27 mouse cellular contexts compared by ENCODE assay signal in the genomic region with DNA sequence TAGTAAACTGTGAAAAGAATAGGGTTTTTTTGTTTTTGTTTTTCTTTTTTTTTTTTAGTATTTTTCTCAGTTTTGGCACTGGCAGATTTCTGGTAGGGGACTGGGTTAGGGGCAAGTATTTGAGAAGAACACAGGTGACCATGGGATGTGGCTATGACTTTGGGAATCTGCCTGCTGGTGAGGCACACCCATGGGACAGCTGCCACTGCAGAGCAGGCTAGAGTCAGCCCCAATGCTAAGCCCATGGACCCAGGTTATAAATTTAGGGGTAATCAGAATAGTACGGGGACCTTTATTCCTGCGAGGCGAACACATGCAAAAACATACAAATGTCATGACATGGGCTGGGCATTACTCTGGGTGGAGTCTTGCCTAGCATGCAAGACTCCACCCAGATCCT. TPM values are rescaled to one million over a fixed set of nuclear protein-coding genes. Genes with fewer than 3 reads are reported as not detected.
DNase-seq lines count a peak whose midpoint lies in the region; ATAC-seq and TF ChIP-seq lines count a peak whose summit lies in the region.
"Had no signal": no experiment of that assay in that cellular context is flagged by ENCODE, and none has a peak within 500 bp of the region (broad histone marks: within the 10 kb centered on the region; RNA-seq: fewer than 3 reads in every experiment).

No protein-coding gene starts in this region.

- no peak for TF ChIP-seq EP300 in stomach, postnatal 0 days (optimal IDR thresholded peaks at IDR 0.05)

- WGBS in heart, embryonic 10.5 days, result 93% methylated on average over 3 of the region's 3 CpGs
- WGBS in kidney, postnatal 0 days, result 75% methylated on average over 3 of the region's 3 CpGs
- 93% methylated on average over 3 of the region's 3 CpGs for WGBS in stomach, embryonic 15.5 days
- WGBS in stomach, postnatal 0 days, result 80% methylated on average over 3 of the region's 3 CpGs
- WGBS in cerebellum, adult 2 months, result 97% methylated on average over 3 of the region's 3 CpGs

- no peaks in the 10 kb centered on the region for H3K9me3 ChIP-seq in heart, embryonic 10.5 days
- no peaks in the 10 kb centered on the region for H3K9me3 ChIP-seq in kidney, postnatal 0 days (replicated peaks; ENCODE audit: low read length)
- no peaks in the 10 kb centered on the region for H3K9me3 ChIP-seq in stomach, embryonic 15.5 days
- H3K9me3 ChIP-seq in stomach, postnatal 0 days (ENCODE audit: control insufficient read depth, low read length), result no peaks in the 10 kb centered on the region
- H3K9me3 ChIP-seq: embryonic facial prominence, embryonic 12.5 days; forebrain, embryonic 10.5 days; forebrain, embryonic 12.5 days; G1E had no signal

- H3K9ac ChIP-seq in kidney, postnatal 0 days (ENCODE audit: low read depth, low read length), result no peak overlapping the region
- no peak overlapping the region for H3K9ac ChIP-seq in stomach, embryonic 15.5 days
- no peak overlapping the region for H3K9ac ChIP-seq in stomach, postnatal 0 days (ENCODE audit: low read length)
- H3K9ac ChIP-seq: embryonic facial prominence, embryonic 12.5 days; forebrain, embryonic 12.5 days had no signal

- no peak overlapping the region for H3K4me3 ChIP-seq in heart, embryonic 10.5 days
- H3K4me3 ChIP-seq in kidney, postnatal 0 days (replicated peaks; ENCODE audit: low read depth, low read length), result no peak overlapping the region
- H3K4me3 ChIP-seq in stomach, embryonic 15.5 days (replicated peaks), result no peak overlapping the region
- no peak overlapping the region for H3K4me3 ChIP-seq in stomach, postnatal 0 days (ENCODE audit: low read depth, low read length)
- no peak overlapping the region for H3K4me3 ChIP-seq in cerebellum, adult 2 months (replicated peaks; ENCODE audit: insufficient read depth, low read depth, low read length)
- H3K4me3 ChIP-seq: embryonic facial prominence, embryonic 12.5 days; erythroblast, embryonic 14.5 days; forebrain, embryonic 10.5 days; forebrain, embryonic 12.5 days had no signal

- no peak for TF ChIP-seq POLR2A in cerebellum, adult 2 months (IDR thresholded peaks at IDR 0.05; ENCODE audit: borderline replicate concordance, insufficient read depth, low read length)

- ATAC-seq in kidney, postnatal 0 days (replicated peaks; ENCODE audit: low FRiP score, low read depth), result no peak
- ATAC-seq in stomach, embryonic 15.5 days (ENCODE audit: insufficient read depth, low FRiP score, low read depth), result no peak
- no peak for ATAC-seq in stomach, postnatal 0 days (ENCODE audit: low FRiP score, low TSS enrichment)
- ATAC-seq: activated CD4-positive, CD25-positive, alpha-beta regulatory T cell, adult 4 months; CD4-positive, CD25-positive, alpha-beta regulatory T cell, adult 4 months; forebrain, embryonic 14.5 days; forebrain, embryonic 16.5 days; Patski had no signal

- TF ChIP-seq CTCF in kidney, postnatal 0 days (IDR thresholded peaks at IDR 0.05; ENCODE audit: low read depth), result no peak
- TF ChIP-seq CTCF in stomach, postnatal 0 days (IDR thresholded peaks at IDR 0.05; ENCODE audit: low read depth), result no peak
- no peak for TF ChIP-seq CTCF in cerebellum, adult 2 months (IDR thresholded peaks at IDR 0.05; ENCODE audit: borderline replicate concordance, insufficient read depth, low read depth, low read length)

- H3K4me2 ChIP-seq in kidney, postnatal 0 days (ENCODE audit: low read length), result no peak overlapping the region
- H3K4me2 ChIP-seq in stomach, embryonic 15.5 days, result no peak overlapping the region
- no peak overlapping the region for H3K4me2 ChIP-seq in stomach, postnatal 0 days (replicated peaks; ENCODE audit: low read depth)
- H3K4me2 ChIP-seq: embryonic facial prominence, embryonic 12.5 days; forebrain, embryonic 12.5 days had no signal

- peaks cover 15% of the 10 kb centered on the region for H3K4me1 ChIP-seq in heart, embryonic 10.5 days
- H3K4me1 ChIP-seq in kidney, postnatal 0 days (replicated peaks; ENCODE audit: insufficient read depth, low read length), result peaks cover 9% of the 10 kb centered on the region
- H3K4me1 ChIP-seq in stomach, embryonic 15.5 days, result peaks cover 18% of the 10 kb centered on the region; the same call in 1 of the 2 replicates
- H3K4me1 ChIP-seq in stomach, postnatal 0 days (replicated peaks; ENCODE audit: control insufficient read depth, insufficient read depth), result no peaks in the 10 kb centered on the region
- H3K4me1 ChIP-seq in cerebellum, adult 2 months (ENCODE audit: control insufficient read depth, insufficient read depth, low read length), result no peaks in the 10 kb centered on the region

- DNase-seq in heart, adult 11 months, result peak; percentile 75
- no peak for DNase-seq in heart, embryonic 10.5 days (ENCODE audit: low spot score)
- no peak for DNase-seq in kidney, postnatal 0 days (ENCODE audit: low spot score)
- no peak for DNase-seq in kidney, adult 11 months
- DNase-seq in stomach, postnatal 0 days (ENCODE audit: low spot score), result no peak
- DNase-seq in cerebellum, adult 2 months, result no peak
- DNase-seq: adrenal gland, adult 8-10 months; adrenal gland, postnatal 36 days; B cell, adult 2 months; cerebellum, adult 11-12 months; cerebellum, adult 8-10 months; cerebellum, adult 9-11 months; cerebellum, postnatal 14 days; cerebellum, postnatal 36 days; embryo, embryonic 11 days had no signal

- no peaks in the 10 kb centered on the region for H3K27me3 ChIP-seq in heart, embryonic 10.5 days (ENCODE audit: insufficient read depth, poor library complexity, severe bottlenecking)
- no peaks in the 10 kb centered on the region for H3K27me3 ChIP-seq in kidney, postnatal 0 days (ENCODE audit: insufficient read depth, low read length)
- H3K27me3 ChIP-seq in stomach, embryonic 15.5 days (replicated peaks), result no peaks in the 10 kb centered on the region
- H3K27me3 ChIP-seq in stomach, postnatal 0 days (ENCODE audit: control insufficient read depth, insufficient read depth, low read length), result no peaks in the 10 kb centered on the region
- H3K27me3 ChIP-seq in cerebellum, adult 2 months (ENCODE audit: control insufficient read depth, insufficient read depth, low read length), result no peaks in the 10 kb centered on the region
- H3K27me3 ChIP-seq: CH12.LX; embryonic facial prominence, embryonic 12.5 days; forebrain, embryonic 12.5 days; Patski had no signal

- H3K27ac ChIP-seq in heart, embryonic 10.5 days, result no peak overlapping the region
- 0 out of 2 replicates have a peak overlapping the region, but pooled peaks have one; percentile 36 for H3K27ac ChIP-seq in kidney, postnatal 0 days
- peak overlapping the region; percentile 45; the same call in 1 of the 2 replicates for H3K27ac ChIP-seq in stomach, embryonic 15.5 days
- H3K27ac ChIP-seq in stomach, postnatal 0 days (replicated peaks), result peak overlapping the region; percentile 82
- H3K27ac ChIP-seq in cerebellum, adult 2 months (ENCODE audit: insufficient read depth, low read length), result no peak overlapping the region
- H3K27ac ChIP-seq: embryonic facial prominence, embryonic 12.5 days; forebrain, embryonic 10.5 days; forebrain, embryonic 12.5 days had no signal

- H3K36me3 ChIP-seq in heart, embryonic 10.5 days, result no peaks in the 10 kb centered on the region
- H3K36me3 ChIP-seq in kidney, postnatal 0 days (ENCODE audit: insufficient read depth, low read length), result no peaks in the 10 kb centered on the region
- 0 out of 2 replicates have a peak, but pooled peaks cover 2% of the 10 kb centered on the region for H3K36me3 ChIP-seq in stomach, embryonic 15.5 days
- no peaks in the 10 kb centered on the region for H3K36me3 ChIP-seq in stomach, postnatal 0 days (ENCODE audit: control insufficient read depth, insufficient read depth, low read length)
- H3K36me3 ChIP-seq: embryonic facial prominence, embryonic 12.5 days; forebrain, embryonic 10.5 days; forebrain, embryonic 12.5 days; G1E had no signal

RNA-seq across cellular contexts. Expression of a gene that starts 47.7 kb away (rescaled TPM):
- polyA plus RNA-seq in heart, embryonic 10.5 days (2016; fragmentation: Nextera tagmentation; extraction: Ambion mirVana), result 0.86 and 0.92 TPM in 2 replicates
- 2.1 and 2.7 TPM in 2 replicates for polyA plus RNA-seq in kidney, postnatal 0 days (2015; fragmentation: Nextera tagmentation; extraction: Ambion mirVana)
- polyA plus RNA-seq in stomach, embryonic 15.5 days (2015; fragmentation: Nextera tagmentation; extraction: Ambion mirVana), result 6.7 and 11.2 TPM in 2 replicates
- polyA plus RNA-seq in stomach, postnatal 0 days (2015; fragmentation: Nextera tagmentation; extraction: Ambion mirVana), result 40.8 and 41.3 TPM in 2 replicates
- polyA plus RNA-seq in cerebellum, adult 2 months (2012; rRNA removed), result 0.20 and 0.21 TPM in 2 replicates
- polyA plus RNA-seq: activated CD4-positive, CD25-positive, alpha-beta regulatory T cell, adult 4 months; CD4-positive, CD25-positive, alpha-beta regulatory T cell, adult 4 months; erythroblast, embryonic 14.5 days had no signal

RNA-seq across cellular contexts. Expression of a gene that starts 48.5 kb away (rescaled TPM):
- 3.8 and 4.6 TPM in 2 replicates for polyA plus RNA-seq in heart, embryonic 10.5 days (2016; fragmentation: Nextera tagmentation; extraction: Ambion mirVana)
- 1.5 and 3.1 TPM in 2 replicates for polyA plus RNA-seq in kidney, postnatal 0 days (2015; fragmentation: Nextera tagmentation; extraction: Ambion mirVana)
- 5.2 and 5.6 TPM in 2 replicates for polyA plus RNA-seq in stomach, embryonic 15.5 days (2015; fragmentation: Nextera tagmentation; extraction: Ambion mirVana)
- polyA plus RNA-seq in stomach, postnatal 0 days (2015; fragmentation: Nextera tagmentation; extraction: Ambion mirVana), result 2.4 TPM in 2 replicates
- polyA plus RNA-seq in cerebellum, adult 2 months (2012; rRNA removed), result 1.5 TPM in 2 replicates
- polyA plus RNA-seq: erythroblast, embryonic 14.5 days; G1E had no signal

Comparison
In these comparisons a context has a peak if more than half of its experiments do, and no peak if none do; other contexts are left out.
1. H3K27ac ChIP-seq: peak in kidney, postnatal 0 days (single experiment), stomach, embryonic 15.5 days (single experiment) and stomach, postnatal 0 days (single experiment); none in heart, embryonic 10.5 days (single experiment) and cerebellum, adult 2 months (single experiment).